Mouse (Mus musculus) thymus, adult 2 months (tissue): ENCODE data around the gene Nme7.

Experiments
- CTCF ChIP-seq: fragments of 200-500 bp; IDR thresholded peaks from 2 replicates; pipeline ENCODE4 v1.5.1; 2012; ENCODE audit warnings: mild to moderate bottlenecking, control low read depth, low read length, moderate library complexity, borderline replicate concordance; ENCODE audit not compliant: control insufficient read depth, poor library complexity, insufficient read depth; ENCODE audit errors: extremely low read depth
- POLR2A ChIP-seq: fragments of 200-500 bp; IDR thresholded peaks from 2 replicates; pipeline ENCODE4 v1.6.1; 2012; ENCODE audit warnings: mild to moderate bottlenecking, low read length, control low read depth, moderate library complexity; ENCODE audit not compliant: control insufficient read depth, poor library complexity, insufficient read depth; ENCODE audit errors: extremely low read depth

DNA sequence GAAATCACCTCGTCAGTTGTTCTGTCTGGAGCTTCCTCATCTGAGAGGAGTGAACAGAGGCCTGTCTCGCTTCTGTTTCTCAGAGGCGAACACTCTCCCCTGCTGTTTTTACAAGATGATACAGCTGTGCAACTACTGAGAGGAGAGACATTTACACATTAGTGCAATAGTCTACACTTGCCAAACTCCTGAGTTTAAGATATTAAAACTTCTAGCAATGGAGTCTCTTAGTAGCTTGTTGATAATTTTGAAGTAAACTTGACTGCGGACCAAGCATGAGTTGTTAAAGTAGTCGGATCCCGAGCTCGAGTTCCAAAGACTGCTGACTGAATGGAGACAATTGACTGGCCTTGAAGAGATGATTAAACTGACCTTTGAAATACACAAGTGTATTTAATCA is 23.8 kb downstream of the Nme7 start:
- TF ChIP-seq CTCF (no peak), POLR2A (no peak)
